Mouse (Mus musculus) thymus, postnatal 10 days (tissue): Measurements from ENCODE around the gene Gm16181.
A peak's percentile ranks its signal among the peaks of the same experiment; 100 is the strongest.
"Not testable (repeated sequence)": the region's sequence is repeated elsewhere in the genome, so short reads cannot be mapped to it uniquely, and the experiment has no call there.

Source experiments
- DNase-seq, 2 experiments: peaks; one replicate each; pipeline ENCODE4 v3.0.0; 2021; ENCODE audit warnings: low spot score in 2 of 2

Gene Gm16181

GRCm38 (mm10) chr17:35232043-35232442, 11.4 kb downstream of the Gm16181 start:
- peak; percentile 76 to 91 for DNase-seq

GRCm38 (mm10) chr17:35232659-35233058, 12.0 kb downstream of the Gm16181 start:
- DNase-seq, result peak; percentile 54 to 62

GRCm38 (mm10) chr17:35233114-35233980, 12.7 kb downstream of the Gm16181 start, which contains the start of gene Atp6v1g2:
Gene Atp6v1g2, plus strand, starts transcription at chr17:35233660.
- no peak for DNase-seq

GRCm38 (mm10) chr17:35234090-35234489, 13.5 kb downstream of the Gm16181 start:
- not testable (repeated sequence) for DNase-seq

GRCm38 (mm10) chr17:35234903-35235302, 14.3 kb downstream of the Gm16181 start:
- DNase-seq, result peak in 1 of 2 experiments; percentile 47

GRCm38 (mm10) chr17:35235614-35236389, 15.2 kb downstream of the Gm16181 start, which contains the start of gene Nfkbil1:
Gene Nfkbil1, minus strand, starts transcription at chr17:35235792.
- peak; percentile 81 to 85 for DNase-seq

GRCm38 (mm10) chr17:35236390-35236746, 15.7 kb downstream of the Gm16181 start:
- DNase-seq, result peak; percentile 97 to 100

GRCm38 (mm10) chr17:35236996-35237395, 16.4 kb downstream of the Gm16181 start:
- no peak for DNase-seq

- no peak for DNase-seq
These were observed 16.9 kb downstream of the Gm16181 start for GRCm38 (mm10) chr17:35237504-35237903.

GRCm38 (mm10) chr17:35239700-35240099, 19.1 kb downstream of the Gm16181 start:
- no peak for DNase-seq

- no peak for DNase-seq
These were observed 20.0 kb downstream of the Gm16181 start for GRCm38 (mm10) chr17:35240384-35241304.

GRCm38 (mm10) chr17:35241305-35242014, 20.8 kb downstream of the Gm16181 start, which contains the start of gene Ddx39b:
Gene Ddx39b, plus strand, starts transcription at chr17:35241746.
- peak; percentile 95 for DNase-seq

- DNase-seq, result peak; percentile 48
These were observed 21.6 kb downstream of the Gm16181 start for GRCm38 (mm10) chr17:35242015-35242941.

GRCm38 (mm10) chr17:35243086-35243485, 22.5 kb downstream of the Gm16181 start:
- DNase-seq, result no peak

GRCm38 (mm10) chr17:35244999-35245398, 24.4 kb downstream of the Gm16181 start:
- no peak for DNase-seq

- peak in 1 of 2 experiments; percentile 42 for DNase-seq
These were observed 25.3 kb downstream of the Gm16181 start for GRCm38 (mm10) chr17:35245731-35246623.

- DNase-seq, result no peak
These were observed 26.5 kb downstream of the Gm16181 start for GRCm38 (mm10) chr17:35247144-35247543.

- DNase-seq, result no peak
These were observed 28.4 kb downstream of the Gm16181 start for GRCm38 (mm10) chr17:35248986-35249385.
